ENCODE assay signal across 29 mouse cellular contexts in the genomic region with DNA sequence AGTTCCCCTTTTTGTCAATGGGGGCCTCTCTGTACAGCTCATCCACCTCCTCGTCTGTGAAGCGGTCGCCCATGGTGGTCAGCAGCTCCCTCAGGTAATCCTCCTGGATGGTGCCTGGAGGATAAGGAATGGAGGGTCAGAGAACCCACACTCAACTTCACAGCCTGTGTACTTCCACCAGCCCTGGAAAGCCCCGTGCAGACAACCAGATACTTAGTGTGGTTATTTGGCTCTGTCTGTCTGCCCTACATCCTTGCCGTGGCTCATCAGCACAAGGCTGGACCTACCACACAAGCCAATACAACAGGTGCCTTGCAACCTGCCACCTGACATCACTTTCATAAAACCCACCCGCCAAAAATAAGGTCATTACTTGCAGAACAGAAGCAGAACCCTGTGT. TPM values are rescaled to one million over a fixed set of nuclear protein-coding genes. Genes with fewer than 3 reads are reported as not detected.
A peak's percentile ranks its signal among the peaks of the same experiment; 100 is the strongest.
DNase-seq lines count a peak whose midpoint lies in the region; ATAC-seq and TF ChIP-seq lines count a peak whose summit lies in the region.
"Had no signal": no experiment of that assay in that cellular context is flagged by ENCODE, and none has a peak within 500 bp of the region (broad histone marks: within the 10 kb centered on the region; RNA-seq: fewer than 3 reads in every experiment).

No protein-coding gene starts in this region.

- TF ChIP-seq CTCF in heart, adult 2 months (IDR thresholded peaks at IDR 0.05) = no peak
- TF ChIP-seq CTCF in C2C12 (IDR thresholded peaks at IDR 0.05; ENCODE audit: control insufficient read depth, insufficient read depth, insufficient read length) = no peak

- TF ChIP-seq EP300 in heart, adult 2 months (IDR thresholded peaks at IDR 0.05; ENCODE audit: insufficient read depth, low read depth, low read length) = no peak

- peak overlapping the region; percentile 100 for H3K27ac ChIP-seq in heart, adult 2 months
- H3K27ac ChIP-seq in heart, embryonic 15.5 days = peak overlapping the region; percentile 85
- H3K27ac ChIP-seq in heart, embryonic 16.5 days (ENCODE audit: low read length) = peak overlapping the region; percentile 94
- H3K27ac ChIP-seq: hindbrain, embryonic 10.5 days; hindbrain, embryonic 15.5 days; liver, embryonic 14.5 days; midbrain, embryonic 13.5 days had no signal

- no peak overlapping the region for H3ac ChIP-seq in C2C12 (ENCODE audit: control insufficient read depth, insufficient read length, low read depth)

- WGBS in heart, adult 2 months = 50% methylated on average over 6 of the region's 6 CpGs
- 61% methylated on average over 6 of the region's 6 CpGs for WGBS in heart, embryonic 15.5 days
- 64% methylated on average over 6 of the region's 6 CpGs for WGBS in heart, embryonic 16.5 days

- intact Hi-C loops in heart, adult 2 months (cut with DNase I) = loop anchor here (5.0 kb wide), 1 partner anchor 147 kb away; no protein-coding TSS in a partner anchor
- intact Hi-C loops in heart, postnatal 10 days (cut with DNase I) = no loop called here
- intact Hi-C loops in heart, postnatal 25 days (cut with DNase I) = no loop called here

- H3K79me3 ChIP-seq in C2C12 (ENCODE audit: low read depth) = peaks cover 67% of the 10 kb centered on the region

- peaks cover 51% of the 10 kb centered on the region for H3K36me3 ChIP-seq in heart, adult 2 months (ENCODE audit: control insufficient read depth, insufficient read depth, low read length)
- peaks cover 23% of the 10 kb centered on the region for H3K36me3 ChIP-seq in heart, embryonic 15.5 days
- H3K36me3 ChIP-seq in C2C12 (ENCODE audit: control insufficient read depth, insufficient read depth) = peaks cover 83% of the 10 kb centered on the region
- H3K36me3 ChIP-seq in heart, embryonic 16.5 days (ENCODE audit: control insufficient read depth, insufficient read depth) = peaks cover 30% of the 10 kb centered on the region
- H3K36me3 ChIP-seq: hindbrain, embryonic 15.5 days had no signal

- no peak for ATAC-seq in heart, embryonic 15.5 days (replicated peaks; ENCODE audit: insufficient number of reproducible peaks, insufficient read depth, low FRiP score, low read depth)
- ATAC-seq in heart, embryonic 16.5 days (replicated peaks; ENCODE audit: extremely low read depth, insufficient read depth, low FRiP score) = no peak
- ATAC-seq: activated CD4-positive, CD25-positive, alpha-beta regulatory T cell, adult 4 months; CD4-positive, CD25-positive, alpha-beta regulatory T cell, adult 4 months; forebrain, embryonic 16.5 days; inflammation-experienced regulatory T-cells, adult 6 months; midbrain, embryonic 13.5 days had no signal

- no peaks in the 10 kb centered on the region for H3K9me3 ChIP-seq in heart, embryonic 15.5 days (replicated peaks)
- H3K9me3 ChIP-seq in heart, embryonic 16.5 days (replicated peaks; ENCODE audit: control insufficient read depth, low read length) = no peaks in the 10 kb centered on the region
- H3K9me3 ChIP-seq: hindbrain, embryonic 10.5 days; hindbrain, embryonic 15.5 days; lung, embryonic 15.5 days; midbrain, embryonic 13.5 days; stomach, embryonic 15.5 days had no signal

- H3K4me1 ChIP-seq in heart, adult 2 months (ENCODE audit: control insufficient read depth, insufficient read depth, low read length) = peaks cover 21% of the 10 kb centered on the region
- peaks cover 71% of the 10 kb centered on the region for H3K4me1 ChIP-seq in heart, embryonic 15.5 days (replicated peaks)
- peaks cover 69% of the 10 kb centered on the region for H3K4me1 ChIP-seq in heart, embryonic 16.5 days (ENCODE audit: control insufficient read depth, insufficient read depth, low read length)

- H3K79me2 ChIP-seq in heart, adult 2 months (replicated peaks; ENCODE audit: control insufficient read depth, insufficient read depth, low read length) = peaks cover 9% of the 10 kb centered on the region
- H3K79me2 ChIP-seq in C2C12 (ENCODE audit: control insufficient read depth, insufficient read depth) = peaks cover 94% of the 10 kb centered on the region

- H3K4me2 ChIP-seq in heart, embryonic 15.5 days = no peak overlapping the region
- H3K4me2 ChIP-seq in heart, embryonic 16.5 days (ENCODE audit: low read depth, low read length) = no peak overlapping the region
- H3K4me2 ChIP-seq: hindbrain, embryonic 15.5 days; midbrain, embryonic 13.5 days; stomach, embryonic 15.5 days had no signal

- TF ChIP-seq POLR2A in heart, adult 2 months (IDR thresholded peaks at IDR 0.05; ENCODE audit: insufficient read depth, low read depth, low read length) = no peak

- peak overlapping the region; percentile 22; the same call in 1 of the 2 replicates for H3K9ac ChIP-seq in heart, adult 2 months (ENCODE audit: low read depth, low read length)
- 0 out of 2 replicates have a peak overlapping the region, but pooled peaks have one; percentile 18 for H3K9ac ChIP-seq in heart, embryonic 15.5 days
- H3K9ac ChIP-seq in heart, embryonic 16.5 days (ENCODE audit: low read length) = no peak overlapping the region; the same call in 1 of the 2 replicates
- H3K9ac ChIP-seq: hindbrain, embryonic 15.5 days; liver, embryonic 14.5 days; lung, embryonic 15.5 days; midbrain, embryonic 13.5 days; stomach, embryonic 15.5 days had no signal

- H3K4me3 ChIP-seq in heart, adult 2 months = 0 out of 2 replicates have a peak overlapping the region, but pooled peaks have one; percentile 1
- no peak overlapping the region for H3K4me3 ChIP-seq in heart, embryonic 15.5 days
- no peak overlapping the region for H3K4me3 ChIP-seq in C2C12 (ENCODE audit: insufficient read depth, poor library complexity, severe bottlenecking)
- H3K4me3 ChIP-seq in heart, embryonic 16.5 days (ENCODE audit: low read length) = no peak overlapping the region
- H3K4me3 ChIP-seq: erythroblast, embryonic 14.5 days; hindbrain, embryonic 10.5 days; hindbrain, embryonic 15.5 days; lung, embryonic 15.5 days; midbrain, embryonic 13.5 days; stomach, embryonic 15.5 days had no signal

- no peaks in the 10 kb centered on the region for H3K27me3 ChIP-seq in heart, adult 2 months (ENCODE audit: control insufficient read depth, insufficient read depth, low read length)
- no peaks in the 10 kb centered on the region for H3K27me3 ChIP-seq in heart, embryonic 15.5 days
- no peaks in the 10 kb centered on the region for H3K27me3 ChIP-seq in C2C12 (ENCODE audit: control insufficient read depth, insufficient read depth, insufficient read length)
- no peaks in the 10 kb centered on the region for H3K27me3 ChIP-seq in heart, embryonic 16.5 days (ENCODE audit: control insufficient read depth, insufficient read depth, low read length)
- H3K27me3 ChIP-seq: hindbrain, embryonic 15.5 days; lung, embryonic 15.5 days; midbrain, embryonic 13.5 days; stomach, embryonic 15.5 days had no signal

- DNase-seq in heart, adult 2 months = no peak
- DNase-seq in heart, postnatal 10 days = no peak
- DNase-seq in heart, postnatal 25 days (ENCODE audit: low spot score) = no peak
- no peak for DNase-seq in kidney, postnatal 36 days
- DNase-seq: adrenal gland, adult 2 months; adrenal gland, postnatal 36 days; cerebellum, adult 18-20 months; cerebellum, postnatal 10 days; gastrocnemius, postnatal 10 days; kidney, adult 2 months; kidney, postnatal 4 days; layer of hippocampus, postnatal 36 days; left cerebral cortex, postnatal 4 days; liver; right cerebral cortex, postnatal 14 days had no signal

TF ChIP-seq in C2C12, 6 proteins besides CTCF, POLR2A, EP300 and RAD21:
- TF ChIP-seq MYOG (IDR thresholded peaks at IDR 0.05; ENCODE audit: control insufficient read depth, extremely low read depth, insufficient read length) (no peak), MAX (IDR thresholded peaks at IDR 0.05) (no peak), MYOD1 (IDR thresholded peaks at IDR 0.05; ENCODE audit: control insufficient read depth, insufficient read length, low read depth) (peak; percentile 25)

RNA-seq across cellular contexts. Expression of gene Myom1, which starts 7.8 kb away (rescaled TPM):
- total RNA-seq in heart, adult 2 months (2021) = 1,000 to 10,000 TPM in 1 of 2 experiments, 100 to 1,000 TPM in 1; 865 to 1,030 TPM
- polyA plus RNA-seq in heart, adult 2 months (2012; rRNA removed) = 222 and 381 TPM in 2 replicates
- total RNA-seq in heart, postnatal 10 days (2021) = 1,000 to 10,000 TPM; 1,058 to 1,064 TPM
- 164 and 185 TPM in 2 replicates for polyA plus RNA-seq in heart, embryonic 15.5 days (2015; fragmentation: Nextera tagmentation; extraction: Ambion mirVana)
- total RNA-seq in heart, postnatal 25 days (2021) = 1,000 to 10,000 TPM; 1,192 to 1,218 TPM
- 0.35 TPM for polyA plus RNA-seq in C2C12 (2012; fragmentation: generic; extraction: Trizol)
- polyA plus RNA-seq in heart, embryonic 16.5 days (2015; fragmentation: Nextera tagmentation; extraction: Ambion mirVana) = 216 and 224 TPM in 2 replicates
- polyA plus RNA-seq: erythroblast, embryonic 14.5 days had no signal

RNA-seq across cellular contexts. Expression of gene Myl12a, which starts 8.0 kb away (rescaled TPM):
- total RNA-seq in heart, adult 2 months (2021) = 1,000 to 10,000 TPM in 1 of 2 experiments, 100 to 1,000 TPM in 1; 822 to 1,002 TPM
- 617 and 695 TPM in 2 replicates for polyA plus RNA-seq in heart, adult 2 months (2012; rRNA removed)
- 100 to 1,000 TPM; 846 to 935 TPM for total RNA-seq in heart, postnatal 10 days (2021)
- polyA plus RNA-seq in heart, embryonic 15.5 days (2015; fragmentation: Nextera tagmentation; extraction: Ambion mirVana) = 619 and 705 TPM in 2 replicates
- 100 to 1,000 TPM; 944 to 988 TPM for total RNA-seq in heart, postnatal 25 days (2021)
- 770 TPM for polyA plus RNA-seq in C2C12 (2012; fragmentation: generic; extraction: Trizol)
- 666 and 686 TPM in 2 replicates for polyA plus RNA-seq in heart, embryonic 16.5 days (2015; fragmentation: Nextera tagmentation; extraction: Ambion mirVana)

Comparison
In these comparisons a context has a peak if more than half of its experiments do, and no peak if none do; other contexts are left out.
1. RNA of gene Myom1, which starts 7.8 kb away (polyA plus RNA-seq): 216 to 224 TPM in heart, embryonic 16.5 days, 222 to 381 TPM in heart, adult 2 months and 164 to 185 TPM in heart, embryonic 15.5 days; 0.35 TPM in C2C12 (single experiment); every median in the first group is over 100 times any median in the second.
2. Peak in every context shown above with its lines, with median percentiles within 50 percentile points of each other: H3K27ac ChIP-seq.